Mouse (Mus musculus) CH12.LX (cell line): ENCODE results near the gene Tma16. TPM values are rescaled to one million over a fixed set of nuclear protein-coding genes. Genes with fewer than 3 reads are reported as not detected.
A peak's percentile ranks its signal among the peaks of the same experiment; 100 is the strongest.

ENCODE experiments used
- DNase-seq: peaks from one replicate; pipeline ENCODE4 v3.0.0-alpha.2; 2013; ENCODE audit errors: extremely low read depth
- H3K27ac ChIP-seq: 2 replicates; pipeline ENCODE4 v1.5.1; 2012; ENCODE audit warnings: low read depth, mild to moderate bottlenecking, control low read depth, moderate library complexity; ENCODE audit not compliant: insufficient read depth
- H3K27me3 ChIP-seq: replicated peaks from 2 replicates; pipeline ENCODE3; 2012; ENCODE audit warnings: inconsistent platforms
- H3K36me3 ChIP-seq, 2 experiments: replicated peaks in 1 of 2; 2 replicates each; pipeline versions ENCODE3 to v1.6.1; 2012; ENCODE audit warnings: inconsistent platforms in 1 of 2, low read length in 1 of 2, mild to moderate bottlenecking in 1 of 2, mixed read lengths in 1 of 2, moderate library complexity in 1 of 2; ENCODE audit not compliant: control insufficient read depth in 1 of 2, insufficient read depth in 1 of 2
- H3K4me1 ChIP-seq, 2 experiments: 2 replicates each; pipeline ENCODE4 v1.6.1; 2012; ENCODE audit warnings: inconsistent platforms in 1 of 2, moderate library complexity in 1 of 2; ENCODE audit not compliant: insufficient read depth in 2 of 2, control insufficient read depth in 1 of 2
- H3K4me2 ChIP-seq: 2 replicates; pipeline ENCODE4 v1.6.1; 2012; ENCODE audit warnings: low read depth, mild to moderate bottlenecking, control low read depth; ENCODE audit not compliant: poor library complexity, insufficient read depth, severe bottlenecking
- H3K4me3 ChIP-seq, 3 experiments: fragments of 150-350 bp in 1 of 3; sonication (generic) in 1 of 3; replicated peaks in 1 of 3; 2 replicates each; pipeline versions ENCODE3 to v1.5.1; 2011 to 2012; ENCODE audit warnings: low read depth in 2 of 3, low read length in 2 of 3, mild to moderate bottlenecking in 2 of 3, moderate library complexity in 2 of 3, control low read depth in 1 of 3, improper control_type of control experiment in 1 of 3, inconsistent platforms in 1 of 3, mixed read lengths in 1 of 3; ENCODE audit not compliant: poor library complexity in 1 of 3
- H3K79me2 ChIP-seq: replicated peaks from 2 replicates; pipeline ENCODE4 v1.6.1; 2012; ENCODE audit warnings: mild to moderate bottlenecking, moderate library complexity; ENCODE audit not compliant: control insufficient read depth, poor library complexity, insufficient read depth, severe bottlenecking; ENCODE audit errors: extremely low read depth
- H3K9ac ChIP-seq: 2 replicates; pipeline ENCODE4 v1.6.1; 2012; ENCODE audit warnings: low read depth, mild to moderate bottlenecking, control low read depth, moderate library complexity; ENCODE audit not compliant: insufficient read depth
- H3K9me3 ChIP-seq: replicated peaks from 2 replicates; pipeline ENCODE3; 2012; ENCODE audit warnings: low read length, inconsistent platforms, mixed read lengths
- BHLHE40 ChIP-seq: IDR thresholded peaks from 2 replicates; pipeline ENCODE4 v1.6.1; 2011; ENCODE audit warnings: mild to moderate bottlenecking, low read depth, low read length, improper control_type of control experiment
- CTCF ChIP-seq, 2 experiments: IDR thresholded peaks in 1 of 2; conservative IDR thresholded peaks in 1 of 2; 2 replicates each; pipeline ENCODE4 v1.5.1; 2011 to 2012; ENCODE audit warnings: low read depth in 2 of 2, low read length in 2 of 2, improper control_type of control experiment in 1 of 2, inconsistent platforms in 1 of 2, mild to moderate bottlenecking in 1 of 2, moderate library complexity in 1 of 2
- ELF1 ChIP-seq: IDR thresholded peaks from 2 replicates; pipeline ENCODE4 v1.6.1; 2014; ENCODE audit warnings: low read depth, mild to moderate bottlenecking, inconsistent platforms, low read length, improper control_type of control experiment
- IRF4 ChIP-seq: IDR thresholded peaks from 2 replicates; pipeline ENCODE4 v1.6.1; 2014; ENCODE audit warnings: low read depth, mild to moderate bottlenecking, inconsistent platforms, low read length, improper control_type of control experiment
- JUN ChIP-seq: IDR thresholded peaks from 2 replicates; pipeline ENCODE4 v1.6.1; 2011; ENCODE audit warnings: low read depth, mild to moderate bottlenecking, low read length, improper control_type of control experiment, moderate library complexity; ENCODE audit not compliant: insufficient read depth
- JUND ChIP-seq: conservative IDR thresholded peaks from 2 replicates; pipeline ENCODE4 v1.6.1; 2011; ENCODE audit warnings: low read depth, low read length, improper control_type of control experiment
- MAFK ChIP-seq: IDR thresholded peaks from 2 replicates; pipeline ENCODE4 v1.6.1; 2011; ENCODE audit warnings: low read length, improper control_type of control experiment; ENCODE audit not compliant: insufficient replicate concordance
- MEF2A ChIP-seq: IDR thresholded peaks from 2 replicates; pipeline ENCODE4 v1.6.1; 2014; ENCODE audit warnings: low read depth, mild to moderate bottlenecking, inconsistent platforms, low read length, improper control_type of control experiment, borderline replicate concordance
- MXI1 ChIP-seq: IDR thresholded peaks from 2 replicates; pipeline ENCODE4 v1.6.1; 2011; ENCODE audit warnings: mild to moderate bottlenecking, low read depth, low read length, improper control_type of control experiment
- MYC ChIP-seq: IDR thresholded peaks from 2 replicates; pipeline ENCODE4 v1.6.1; 2011; ENCODE audit warnings: low read depth, mild to moderate bottlenecking, improper control_type of control experiment, low read length
- NELFE ChIP-seq: IDR thresholded peaks from 2 replicates; pipeline ENCODE4 v1.6.1; 2011; ENCODE audit warnings: low read depth, low read length, improper control_type of control experiment
- RAD21 ChIP-seq: IDR thresholded peaks from 2 replicates; pipeline ENCODE4 v1.6.1; 2011; ENCODE audit warnings: low read depth, mild to moderate bottlenecking, low read length, improper control_type of control experiment, moderate library complexity
- SIN3A ChIP-seq: IDR thresholded peaks from 2 replicates; pipeline ENCODE4 v1.6.1; 2012; ENCODE audit warnings: low read length, improper control_type of control experiment, inconsistent platforms
- TBP ChIP-seq: conservative IDR thresholded peaks from 2 replicates; pipeline ENCODE4 v1.6.1; 2011; ENCODE audit warnings: low read depth, low read length, improper control_type of control experiment
- UBTF ChIP-seq: IDR thresholded peaks from 2 replicates; pipeline ENCODE4 v1.6.1; 2012; ENCODE audit warnings: low read depth, mild to moderate bottlenecking, inconsistent platforms, low read length, improper control_type of control experiment, moderate library complexity
- USF2 ChIP-seq: conservative IDR thresholded peaks from 2 replicates; pipeline ENCODE4 v1.6.1; 2011; ENCODE audit warnings: low read depth, low read length, improper control_type of control experiment
- ZC3H11A ChIP-seq: IDR thresholded peaks from 2 replicates; pipeline ENCODE4 v1.6.1; 2012; ENCODE audit warnings: low read depth, mild to moderate bottlenecking, inconsistent platforms, low read length, improper control_type of control experiment
- ZKSCAN1 ChIP-seq: IDR thresholded peaks from 2 replicates; pipeline ENCODE4 v1.6.1; 2012; ENCODE audit warnings: low read depth, inconsistent platforms, low read length, improper control_type of control experiment, borderline replicate concordance
- dilution Hi-C: fragments of 300-500 bp; cut with MboI; formaldehyde crosslinking; loops from 2 replicates; pipeline ENCODE4 v1.14.3; 2020; ENCODE audit warnings: low sequenced_read_pairs; ENCODE audit not compliant: extremely low pct_unique_long_range_greater_than_20kb, extremely low pct_ligation_motif_present
- in situ Hi-C: fragments of 300-500 bp; cut with MboI; formaldehyde crosslinking; loops from 3 replicates; pipeline ENCODE4 v1.14.3; 2019; ENCODE audit warnings: low sequenced_read_pairs, low pct_ligation_motif_present, low pct_unique_long_range_greater_than_20kb, mixed read lengths
- polyA plus RNA-seq: library from polyadenylated mRNA; unstranded; fragments of >175 nt; gene quantifications from 2 replicates; pipeline ENCODE4 v1.2.1, GENCODE M21; 2012; ENCODE audit warnings: low read depth; ENCODE audit not compliant: insufficient read length
- total RNA-seq, 2 experiments: library from RNA; depleted of rRNA; stranded (reverse); fragments of 300-350 nt in 1 of 2; fragments of >200 nt in 1 of 2; gene quantifications; 2 replicates each; pipeline ENCODE4 v1.2.3; 2012 to 2014

Tma16 gene
- total and polyA plus RNA-seq, 3 experiments, result 13.7 to 36.5 (median 36.0) TPM

GRCm38 (mm10) chr8:66445351-66445750 is 41.0 kb downstream of the Tma16 start:
- TF ChIP-seq TBP (no peak), RAD21 (peak; percentile 40), UBTF (no peak), MYC (no peak), ZC3H11A (no peak), JUN (no peak), ZKSCAN1 (no peak), CTCF (conservative IDR thresholded peaks at IDR 0.05 in 1 of 2, IDR thresholded peaks at IDR 0.05 in 1 of 2; ENCODE audit: low read depth in 2 of 2, low read length in 2 of 2) (peak in 1 of 2 experiments; percentile 47; a peak in 2 of 4 replicates), SIN3A (no peak)
- Histone ChIP-seq H3K9me3 (no peaks in the 10 kb centered on the region), H3K4me1 (peaks cover 5 to 20% of the 10 kb centered on the region in 2 experiments; a peak in 3 of 4 replicates), H3K36me3 (no peaks in the 10 kb centered on the region), H3K9ac (no peak overlapping the region), H3K27me3 (no peaks in the 10 kb centered on the region), H3K79me2 (no peaks in the 10 kb centered on the region), H3K4me2 (no peak overlapping the region; the same call in none of the 2 replicates), H3K27ac (no peak overlapping the region), H3K4me3 (no peak overlapping the region)
- DNase-seq, result no peak
- in situ Hi-C loops, result loop anchor here (5.0 to 25.0 kb wide), 2 partner anchors 52 to 1283 kb away; no protein-coding TSS in a partner anchor
- dilution Hi-C loops, result no loop called here

- no peaks in the 10 kb centered on the region for H3K79me2 ChIP-seq
- in situ Hi-C loops, result loop anchor here (25.0 kb wide), 1 partner anchor 1282 kb away; no protein-coding TSS in a partner anchor
- H3K4me2 ChIP-seq, result no peak overlapping the region; the same call in 1 of the 2 replicates
- H3K4me3 ChIP-seq, result no peak overlapping the region
- no peaks in the 10 kb centered on the region for H3K27me3 ChIP-seq
- dilution Hi-C loops, result no loop called here
- no peak overlapping the region for H3K27ac ChIP-seq
- peak; percentile 53 for DNase-seq
- no peak overlapping the region for H3K9ac ChIP-seq
- TF ChIP-seq MEF2A (no peak), ZC3H11A (no peak), IRF4 (peak; percentile 46; the same call in 1 of the 2 replicates), JUND (no peak), MXI1 (no peak), SIN3A (no peak), BHLHE40 (peak; percentile 94), USF2 (no peak), NELFE (no peak), MAFK (no peak), ELF1 (0 out of 2 replicates have a peak, but pooled peaks have one; percentile 16)
- TF ChIP-seq, all 38 proteins: peak for 3
- no peaks in the 10 kb centered on the region for H3K36me3 ChIP-seq
- H3K4me1 ChIP-seq, result peaks cover 5 to 20% of the 10 kb centered on the region in 2 experiments; a peak in 3 of 4 replicates
- no peaks in the 10 kb centered on the region for H3K9me3 ChIP-seq
These were observed 42.2 kb downstream of the Tma16 start for GRCm38 (mm10) chr8:66444141-66444540.
